Comparison of ENCODE assay signal across 9 mouse cellular contexts in the genomic region with DNA sequence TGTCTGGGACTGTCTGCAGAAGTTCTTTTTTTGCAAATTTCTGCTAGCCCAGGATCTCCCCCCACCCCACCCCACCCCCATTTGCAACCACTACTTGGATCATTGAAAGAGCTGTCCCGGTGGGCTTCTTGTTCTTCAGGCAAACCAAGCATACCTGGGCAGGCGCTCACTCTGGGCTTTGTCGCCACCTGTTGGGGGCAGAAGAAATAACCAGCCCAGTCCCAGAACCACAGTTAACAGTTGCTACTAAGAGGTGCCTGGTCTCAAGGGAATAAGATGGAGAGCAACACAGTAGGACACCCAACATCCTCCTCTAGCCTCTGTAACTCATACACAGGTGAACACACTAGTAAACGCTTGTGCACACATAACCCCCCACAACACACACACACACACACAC. TPM values are rescaled to one million over a fixed set of nuclear protein-coding genes. Genes with fewer than 3 reads are reported as not detected.
A peak's percentile ranks its signal among the peaks of the same experiment; 100 is the strongest.
DNase-seq lines count a peak whose midpoint lies in the region; ATAC-seq and TF ChIP-seq lines count a peak whose summit lies in the region.
"Had no signal": no experiment of that assay in that cellular context is flagged by ENCODE, and none has a peak within 500 bp of the region (broad histone marks: within the 10 kb centered on the region; RNA-seq: fewer than 3 reads in every experiment).

No protein-coding gene starts in this region.

- no peak overlapping the region for H3K4me2 ChIP-seq in hindbrain, embryonic 11.5 days (replicated peaks; ENCODE audit: low read depth, low read length)
- no peak overlapping the region for H3K4me2 ChIP-seq in hindbrain, embryonic 12.5 days (replicated peaks)
- H3K4me2 ChIP-seq: limb, embryonic 12.5 days had no signal

- no peak for TF ChIP-seq EP300 in ES-Bruce4 (IDR thresholded peaks at IDR 0.05; ENCODE audit: insufficient read depth, low read depth, low read length)

- 6% methylated on average over 4 of the region's 4 CpGs for WGBS in hindbrain, embryonic 11.5 days
- 3% methylated on average over 4 of the region's 4 CpGs for WGBS in hindbrain, embryonic 12.5 days
- 4% methylated on average over 4 of the region's 4 CpGs for WGBS in olfactory bulb, adult 2 months

- no peak for TF ChIP-seq POLR2A in ES-Bruce4 (IDR thresholded peaks at IDR 0.05; ENCODE audit: insufficient read depth, low read length)
- TF ChIP-seq POLR2A in olfactory bulb, adult 2 months (IDR thresholded peaks at IDR 0.05; ENCODE audit: insufficient read depth, low read depth, low read length) = no peak

- peak; percentile 66 for DNase-seq in hindbrain, embryonic 11.5 days (ENCODE audit: low spot score)
- peak; percentile 20 for DNase-seq in 3134 (ENCODE audit: extremely low read depth, insufficient read length, low spot score)
- DNase-seq in cerebellum, postnatal 10 days = peak; percentile 77
- DNase-seq in kidney, postnatal 10 days = peak; percentile 50

- no peaks in the 10 kb centered on the region; the same call in 1 of the 2 replicates for H3K4me1 ChIP-seq in hindbrain, embryonic 11.5 days (replicated peaks; ENCODE audit: control insufficient read depth, insufficient read depth, low read length)
- peaks cover 13% of the 10 kb centered on the region for H3K4me1 ChIP-seq in hindbrain, embryonic 12.5 days
- no peaks in the 10 kb centered on the region for H3K4me1 ChIP-seq in ES-Bruce4 (ENCODE audit: control insufficient read depth, insufficient read depth, low read length)
- peaks cover 15% of the 10 kb centered on the region for H3K4me1 ChIP-seq in olfactory bulb, adult 2 months (ENCODE audit: control insufficient read depth, insufficient read depth, low read length)

- H3K36me3 ChIP-seq in hindbrain, embryonic 11.5 days (ENCODE audit: control insufficient read depth, insufficient read depth, low read length) = no peaks in the 10 kb centered on the region
- no peaks in the 10 kb centered on the region for H3K36me3 ChIP-seq in hindbrain, embryonic 12.5 days
- H3K36me3 ChIP-seq in ES-Bruce4 (ENCODE audit: control insufficient read depth, insufficient read depth, low read length, poor library complexity, severe bottlenecking) = no peaks in the 10 kb centered on the region
- H3K36me3 ChIP-seq: limb, embryonic 12.5 days had no signal

- H3K27ac ChIP-seq in hindbrain, embryonic 11.5 days (ENCODE audit: low read depth, low read length) = no peak overlapping the region
- no peak overlapping the region for H3K27ac ChIP-seq in hindbrain, embryonic 12.5 days
- H3K27ac ChIP-seq in ES-Bruce4 (ENCODE audit: insufficient read depth, low read length) = no peak overlapping the region
- no peak overlapping the region for H3K27ac ChIP-seq in olfactory bulb, adult 2 months (ENCODE audit: insufficient read depth, low read depth, low read length)
- H3K27ac ChIP-seq: limb, embryonic 12.5 days had no signal

- no peaks in the 10 kb centered on the region for H3K9me3 ChIP-seq in hindbrain, embryonic 11.5 days (ENCODE audit: control insufficient read depth, low read length)
- no peaks in the 10 kb centered on the region for H3K9me3 ChIP-seq in hindbrain, embryonic 12.5 days (replicated peaks)
- H3K9me3 ChIP-seq in ES-Bruce4 (replicated peaks; ENCODE audit: control insufficient read depth, insufficient read depth, low read length, poor library complexity, severe bottlenecking) = no peaks in the 10 kb centered on the region
- H3K9me3 ChIP-seq: limb, embryonic 12.5 days had no signal

- ATAC-seq in hindbrain, embryonic 11.5 days (ENCODE audit: low FRiP score) = 0 out of 2 replicates have a peak, but pooled peaks have one; percentile 17
- ATAC-seq in hindbrain, embryonic 12.5 days (ENCODE audit: low FRiP score) = no peak
- ATAC-seq in erythroblast, adult 5-6 weeks (replicated peaks; ENCODE audit: low FRiP score, poor library complexity, severe bottlenecking) = no peak

- TF ChIP-seq CTCF in ES-Bruce4 (IDR thresholded peaks at IDR 0.05; ENCODE audit: low read depth, low read length) = peak; percentile 88
- TF ChIP-seq CTCF in olfactory bulb, adult 2 months (IDR thresholded peaks at IDR 0.05; ENCODE audit: insufficient read depth, low read depth, low read length) = peak; percentile 57

- no peak overlapping the region for H3K4me3 ChIP-seq in hindbrain, embryonic 11.5 days (ENCODE audit: low read depth, low read length)
- H3K4me3 ChIP-seq in hindbrain, embryonic 12.5 days = no peak overlapping the region
- no peak overlapping the region for H3K4me3 ChIP-seq in ES-Bruce4 (ENCODE audit: low read depth, low read length)
- H3K4me3 ChIP-seq in olfactory bulb, adult 2 months (ENCODE audit: insufficient read depth, low read depth, low read length) = no peak overlapping the region
- H3K4me3 ChIP-seq: limb, embryonic 12.5 days had no signal

- H3K9ac ChIP-seq in hindbrain, embryonic 11.5 days (ENCODE audit: low read depth, low read length) = no peak overlapping the region
- no peak overlapping the region for H3K9ac ChIP-seq in hindbrain, embryonic 12.5 days
- no peak overlapping the region for H3K9ac ChIP-seq in ES-Bruce4 (ENCODE audit: low read depth, poor library complexity, severe bottlenecking)
- H3K9ac ChIP-seq: limb, embryonic 12.5 days had no signal

- peaks cover 30% of the 10 kb centered on the region for H3K27me3 ChIP-seq in hindbrain, embryonic 11.5 days (ENCODE audit: control insufficient read depth, insufficient read depth, low read length)
- peaks cover 69% of the 10 kb centered on the region for H3K27me3 ChIP-seq in hindbrain, embryonic 12.5 days
- H3K27me3 ChIP-seq in ES-Bruce4 (ENCODE audit: control insufficient read depth, insufficient read depth, low read length, poor library complexity, severe bottlenecking) = peaks cover 12% of the 10 kb centered on the region

RNA-seq across cellular contexts. Expression of gene Wnt7a, which starts 3.7 kb away (rescaled TPM):
- polyA plus RNA-seq in hindbrain, embryonic 11.5 days (2014; fragmentation: Nextera tagmentation; extraction: Ambion mirVana) = 7.6 and 10.3 TPM in 2 replicates
- polyA plus RNA-seq in hindbrain, embryonic 12.5 days (2016; fragmentation: Nextera tagmentation; extraction: Ambion mirVana) = 9.4 and 12.0 TPM in 2 replicates
- polyA plus RNA-seq in ES-Bruce4 (2011; ENCODE audit: insufficient read depth, insufficient read length, low read depth, missing spikeins) = 5.3 and 15.8 TPM in 2 replicates
- not detected in 2 replicates for polyA plus RNA-seq in olfactory bulb, adult 2 months (2012; ENCODE audit: insufficient read depth, insufficient read length, low replicate concordance, missing spikeins)
- not detected in 2 replicates for total RNA-seq in erythroblast, adult 5-6 weeks (2015; ENCODE audit: low replicate concordance)
- total RNA-seq in erythroblast, adult 5-6 weeks (2017; ENCODE audit: low replicate concordance) = not detected in 2 replicates

RNA-seq across cellular contexts. Expression of gene Chchd4, which starts 58.5 kb away (rescaled TPM):
- polyA plus RNA-seq in hindbrain, embryonic 11.5 days (2014; fragmentation: Nextera tagmentation; extraction: Ambion mirVana) = 24.6 and 28.3 TPM in 2 replicates
- 19.8 and 20.9 TPM in 2 replicates for polyA plus RNA-seq in hindbrain, embryonic 12.5 days (2016; fragmentation: Nextera tagmentation; extraction: Ambion mirVana)
- polyA plus RNA-seq in ES-Bruce4 (2011; ENCODE audit: insufficient read depth, insufficient read length, low read depth, missing spikeins) = 24.6 and 27.4 TPM in 2 replicates
- polyA plus RNA-seq in olfactory bulb, adult 2 months (2012; ENCODE audit: insufficient read depth, insufficient read length, low replicate concordance, missing spikeins) = not detected in 2 replicates
- 2.5 and 6.5 TPM in 2 replicates for total RNA-seq in erythroblast, adult 5-6 weeks (2015; ENCODE audit: low replicate concordance)
- total RNA-seq in erythroblast, adult 5-6 weeks (2017; ENCODE audit: low replicate concordance) = 1.9 and 2.2 TPM in 2 replicates

RNA-seq across cellular contexts. Expression of gene Tmem43, which starts 58.6 kb away (rescaled TPM):
- 53.1 and 56.1 TPM in 2 replicates for polyA plus RNA-seq in hindbrain, embryonic 11.5 days (2014; fragmentation: Nextera tagmentation; extraction: Ambion mirVana)
- polyA plus RNA-seq in hindbrain, embryonic 12.5 days (2016; fragmentation: Nextera tagmentation; extraction: Ambion mirVana) = 57.3 and 57.7 TPM in 2 replicates
- polyA plus RNA-seq in ES-Bruce4 (2011; ENCODE audit: insufficient read depth, insufficient read length, low read depth, missing spikeins) = 49.2 and 55.3 TPM in 2 replicates
- polyA plus RNA-seq in olfactory bulb, adult 2 months (2012; ENCODE audit: insufficient read depth, insufficient read length, low replicate concordance, missing spikeins) = not detected in 2 replicates
- total RNA-seq in erythroblast, adult 5-6 weeks (2015; ENCODE audit: low replicate concordance) = 10.2 and 13.8 TPM in 2 replicates
- 11.8 and 16.7 TPM in 2 replicates for total RNA-seq in erythroblast, adult 5-6 weeks (2017; ENCODE audit: low replicate concordance)

Comparison
In these comparisons a context has a peak if more than half of its experiments do, and no peak if none do; other contexts are left out.
1. DNase-seq: peak in every context shown above with its lines; median percentile 77 in cerebellum, postnatal 10 days; 66 in hindbrain, embryonic 11.5 days; 50 in kidney, postnatal 10 days; 20 in 3134.
2. RNA of gene Chchd4, which starts 58.5 kb away (polyA plus RNA-seq): 24.6 to 28.3 TPM in hindbrain, embryonic 11.5 days, 24.6 to 27.4 TPM in ES-Bruce4 and 19.8 to 20.9 TPM in hindbrain, embryonic 12.5 days; not detected in olfactory bulb, adult 2 months; every median in the first group is over 10 times any median in the second.